Mouse (Mus musculus) cerebellum, adult 9-10 months (tissue): Measurements from ENCODE around the gene Vegfa.
"Not testable (repeated sequence)": the region's sequence is repeated elsewhere in the genome, so short reads cannot be mapped to it uniquely, and the experiment has no call there.

Experiments
- DNase-seq: peaks from one replicate; pipeline ENCODE4 v3.0.0; 2022

The Vegfa gene

GRCm38 (mm10) chr17:45986915-45987314 is 45.3 kb downstream of the Vegfa start:
- no peak for DNase-seq

DNA sequence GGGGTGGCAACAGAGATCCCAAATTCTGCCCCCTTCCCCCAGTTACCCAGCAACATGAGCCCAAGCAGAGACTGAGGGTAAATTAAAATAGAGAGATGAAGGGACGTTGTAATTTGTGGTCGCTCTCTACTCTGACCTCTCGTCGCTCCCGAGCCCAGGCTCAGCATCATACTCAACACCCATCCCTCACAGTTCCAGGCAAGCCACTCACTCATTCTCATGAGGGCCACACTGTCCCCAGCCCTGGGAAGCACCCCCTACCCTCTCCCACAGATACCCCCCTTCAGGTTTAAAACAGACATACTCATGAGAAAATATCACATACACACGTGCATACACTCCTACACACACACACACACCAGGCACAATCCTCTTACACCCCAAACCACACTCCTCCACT is 45.8 kb downstream of the Vegfa start:
- no peak for DNase-seq

DNA sequence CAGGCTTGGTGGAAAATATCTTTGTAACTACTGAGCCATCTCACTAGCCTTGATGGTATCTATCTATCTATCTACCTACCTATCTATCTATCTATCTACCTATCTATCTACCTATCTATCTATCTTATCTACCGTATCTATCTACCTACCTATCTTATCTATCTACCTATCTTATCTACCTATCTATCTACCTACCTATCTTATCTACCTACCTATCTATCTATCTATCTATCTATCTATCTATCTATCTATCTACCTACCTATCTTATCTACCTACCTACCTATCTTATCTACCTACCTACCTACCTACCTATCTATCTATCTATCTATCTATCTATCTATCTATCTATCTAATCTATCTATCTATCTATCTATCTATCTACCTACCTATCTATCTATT is 49.0 kb downstream of the Vegfa start:
- DNase-seq = not testable (repeated sequence)

GRCm38 (mm10) chr17:45981841-45982240 is 50.3 kb downstream of the Vegfa start:
- no peak for DNase-seq

DNA sequence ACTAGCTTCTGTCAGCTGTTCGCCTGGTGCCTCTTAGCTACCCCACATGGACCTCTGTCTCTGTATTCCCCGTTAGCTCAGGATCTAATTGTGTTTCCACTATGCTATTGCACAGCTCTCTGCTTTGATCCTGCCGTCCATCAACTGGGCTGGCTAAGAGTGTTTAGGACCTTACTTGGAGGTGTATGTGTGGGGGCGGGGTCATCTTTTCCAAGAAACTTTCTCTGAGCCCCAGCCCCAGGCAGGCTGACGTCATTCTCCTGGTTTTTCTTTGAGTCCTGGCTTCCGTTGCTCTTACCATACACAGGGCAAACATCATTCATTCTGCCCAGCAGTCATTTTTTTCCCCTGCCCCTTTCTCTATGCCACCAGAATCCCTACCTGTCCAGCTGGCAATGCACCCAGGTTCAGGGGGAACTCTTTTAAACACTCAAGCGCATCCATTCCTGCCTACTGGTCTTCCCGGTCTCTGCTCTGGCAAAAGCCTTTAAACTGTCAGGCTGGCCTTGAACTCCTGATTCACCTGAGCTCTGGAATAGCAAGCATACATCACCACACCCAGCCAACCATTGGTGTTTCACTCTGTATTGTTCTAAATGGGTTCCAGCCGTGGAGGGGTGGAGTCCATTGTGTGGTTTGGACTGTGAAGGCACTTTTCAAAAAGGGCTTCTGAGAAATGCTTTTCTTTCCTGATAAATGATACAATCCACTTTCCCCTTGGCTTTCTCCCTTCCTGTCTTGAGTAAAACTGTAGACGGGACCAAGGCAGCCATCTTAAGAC is 53.0 kb downstream of the Vegfa start:
- DNase-seq = no peak

DNA sequence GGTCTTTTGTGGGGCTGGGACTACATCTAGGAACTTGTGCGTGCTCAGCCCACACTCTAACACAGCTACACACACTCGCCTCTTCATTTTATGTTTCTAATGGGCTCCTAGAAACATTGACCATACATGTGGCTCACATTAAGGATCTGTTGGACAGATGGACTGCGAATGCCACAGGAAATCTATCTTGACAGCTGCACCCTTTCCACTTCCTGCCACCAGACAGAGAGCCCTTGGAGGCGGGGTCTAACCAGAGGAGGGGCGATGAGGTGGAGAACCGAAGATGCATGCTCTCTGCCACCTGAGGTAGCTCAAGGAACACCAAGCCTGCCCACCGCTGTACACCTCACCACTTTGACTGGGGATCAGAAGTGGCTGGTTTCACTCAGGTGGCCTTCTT is 57.7 kb downstream of the Vegfa start:
- DNase-seq = no peak

DNA sequence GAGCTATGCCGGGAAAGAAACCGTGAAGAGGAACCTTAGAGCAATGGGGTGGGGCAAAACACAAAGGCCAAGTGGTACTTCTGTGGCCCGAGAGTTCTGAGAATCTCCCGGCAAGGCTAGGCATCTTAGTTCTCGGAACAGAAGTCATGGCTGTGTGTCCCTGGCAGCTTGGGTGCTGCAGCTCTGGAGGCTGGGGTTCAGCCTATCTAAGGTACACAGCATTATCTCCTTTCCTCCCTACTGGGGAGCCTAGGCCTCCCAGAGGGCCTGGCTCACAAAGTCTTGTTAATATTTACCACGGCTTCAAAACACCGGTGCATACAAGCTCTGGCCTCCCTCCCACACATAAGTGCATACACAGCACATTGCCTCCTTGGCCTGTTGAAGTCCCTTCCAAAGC is 59.0 kb downstream of the Vegfa start:
- no peak for DNase-seq

- DNase-seq = no peak
These were observed 59.8 kb downstream of the Vegfa start for GRCm38 (mm10) chr17:45972405-45972804.

DNA sequence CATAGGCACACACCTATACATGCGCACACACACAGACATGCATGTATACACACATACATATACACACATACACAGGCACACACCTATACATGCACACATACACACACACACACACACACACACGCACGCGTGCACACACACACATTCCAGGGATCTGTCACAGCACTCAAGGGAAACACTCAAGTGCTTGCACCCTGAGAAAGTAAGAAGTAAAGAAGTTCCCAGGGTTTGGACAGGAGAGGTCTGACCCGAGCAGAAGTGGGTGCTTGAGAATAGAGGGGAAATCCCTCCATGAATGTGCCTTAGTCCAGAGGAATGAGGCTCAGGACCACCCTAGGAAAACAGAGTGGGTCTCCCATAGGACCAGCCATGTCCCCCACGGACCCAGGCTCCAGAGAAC is 60.4 kb downstream of the Vegfa start:
- DNase-seq = no peak

- DNase-seq = no peak
These were observed 61.2 kb downstream of the Vegfa start for GRCm38 (mm10) chr17:45970741-45971550.

DNA sequence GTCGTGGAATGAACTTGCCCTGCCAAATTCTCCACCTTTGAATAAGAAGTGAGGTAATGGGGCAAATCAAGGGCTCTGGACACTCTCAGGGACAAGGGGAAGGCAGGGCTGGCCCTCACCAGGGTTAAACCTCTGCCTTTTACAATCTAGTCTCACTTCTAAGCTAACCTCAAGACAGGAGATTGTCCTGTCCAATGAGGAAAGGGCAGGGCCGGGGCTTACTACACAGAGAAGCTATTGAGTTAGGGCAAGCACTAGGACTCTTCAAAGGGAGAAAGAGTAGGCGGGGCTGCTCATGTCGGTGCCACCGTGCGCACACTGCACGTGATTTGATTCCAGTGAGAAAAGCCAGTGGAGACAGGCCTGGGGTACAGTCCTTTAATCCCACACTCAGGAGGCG is 62.6 kb downstream of the Vegfa start:
- no peak for DNase-seq

DNA sequence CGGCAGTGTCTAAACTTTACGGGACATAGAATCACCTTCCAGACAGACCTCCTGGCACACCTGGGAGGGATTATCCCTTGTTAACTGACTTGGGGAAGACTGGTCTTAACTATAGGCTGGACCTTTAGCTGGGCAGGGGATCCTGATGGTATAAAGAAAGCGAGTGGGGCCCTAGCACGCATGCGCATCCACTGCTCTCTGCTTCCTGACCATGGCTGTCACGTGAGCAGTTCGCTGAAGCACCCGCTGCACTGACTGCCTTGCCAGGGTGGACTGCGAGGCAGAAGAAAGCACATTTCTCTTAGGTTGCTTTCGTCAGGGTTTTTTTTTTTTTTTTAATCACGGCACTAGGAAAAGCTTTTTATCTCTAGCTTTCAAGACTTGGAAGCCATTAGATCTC is 63.8 kb downstream of the Vegfa start:
- no peak for DNase-seq
